Mouse (Mus musculus) testis, adult 2 months (tissue): ENCODE measurements around the gene Gzme. TPM values are rescaled to one million over a fixed set of nuclear protein-coding genes. Genes with fewer than 3 reads are reported as not detected.
"Not testable (repeated sequence)": the region's sequence is repeated elsewhere in the genome, so short reads cannot be mapped to it uniquely, and the experiment has no call there.

Experiments
- H3K27ac ChIP-seq: fragments of 200-500 bp; 2 replicates; pipeline ENCODE4 v1.5.1; 2012; ENCODE audit warnings: low read depth, low read length; ENCODE audit not compliant: control insufficient read depth, insufficient read depth
- H3K27me3 ChIP-seq: fragments of 200-500 bp; 2 replicates; pipeline ENCODE4 v1.6.1; 2012; ENCODE audit warnings: mild to moderate bottlenecking, low read length, moderate library complexity; ENCODE audit not compliant: control insufficient read depth, insufficient read depth
- H3K36me3 ChIP-seq: fragments of 200-500 bp; 2 replicates; pipeline ENCODE4 v1.6.1; 2012; ENCODE audit warnings: mild to moderate bottlenecking, low read length; ENCODE audit not compliant: control insufficient read depth, insufficient read depth
- H3K4me1 ChIP-seq: fragments of 200-500 bp; 2 replicates; pipeline ENCODE4 v1.6.1; 2012; ENCODE audit warnings: low read length; ENCODE audit not compliant: control insufficient read depth, insufficient read depth
- H3K4me3 ChIP-seq: fragments of 200-500 bp; 2 replicates; pipeline ENCODE4 v1.5.1; 2012; ENCODE audit warnings: low read depth, mild to moderate bottlenecking, low read length, moderate library complexity, mixed read lengths; ENCODE audit not compliant: control insufficient read depth
- CTCF ChIP-seq: fragments of 200-500 bp; IDR thresholded peaks from 2 replicates; pipeline ENCODE4 v1.5.1; 2012; ENCODE audit warnings: low read depth, mild to moderate bottlenecking, inconsistent platforms, low read length, moderate library complexity; ENCODE audit not compliant: control insufficient read depth, insufficient read depth, insufficient replicate concordance
- POLR2A ChIP-seq: fragments of 200-500 bp; IDR thresholded peaks from 2 replicates; pipeline ENCODE4 v1.6.1; 2012; ENCODE audit warnings: low read depth, mild to moderate bottlenecking, inconsistent platforms, low read length, moderate library complexity; ENCODE audit not compliant: control insufficient read depth
- polyA plus RNA-seq: library from polyadenylated mRNA; depleted of rRNA; stranded (reverse); fragments of >200 nt; gene quantifications from 2 replicates; pipeline ENCODE4 v1.2.3, GENCODE M21; 2012; rRNA removed

The Gzme gene
- not detected in 2 replicates for polyA plus RNA-seq

GRCm38 (mm10) chr14:56120525-56120924 is at the start of gene Gzme:
Gene Gzme (minus strand): TSS chr14:56120625.
- no peaks in the 10 kb centered on the region for H3K36me3 ChIP-seq
- no peaks in the 10 kb centered on the region for H3K4me1 ChIP-seq
- no peaks in the 10 kb centered on the region for H3K27me3 ChIP-seq
- no peak within 1 kb of the TSS for H3K4me3 ChIP-seq
- no peak within 1 kb of the TSS for H3K27ac ChIP-seq
- no peak for TF ChIP-seq CTCF
- no peak for TF ChIP-seq POLR2A

GRCm38 (mm10) chr14:56168009-56168408 is 47.6 kb upstream of the Gzme start:
- TF ChIP-seq POLR2A, result no peak
- TF ChIP-seq CTCF, result no peak
- H3K27ac ChIP-seq, result no peak overlapping the region
- no peaks in the 10 kb centered on the region for H3K36me3 ChIP-seq
- H3K4me3 ChIP-seq, result no peak overlapping the region
- no peaks in the 10 kb centered on the region for H3K27me3 ChIP-seq
- no peaks in the 10 kb centered on the region for H3K4me1 ChIP-seq

- no peak overlapping the region for H3K4me3 ChIP-seq
- H3K36me3 ChIP-seq, result no peaks in the 10 kb centered on the region
- H3K27me3 ChIP-seq, result no peaks in the 10 kb centered on the region
- no peaks in the 10 kb centered on the region for H3K4me1 ChIP-seq
- H3K27ac ChIP-seq, result no peak overlapping the region
- TF ChIP-seq POLR2A (no peak), CTCF (no peak)
Observed at GRCm38 (mm10) chr14:56162109-56162508, 41.7 kb upstream of the Gzme start.

- H3K4me1 ChIP-seq, H3K27me3 ChIP-seq: not testable (repeated sequence)
Observed at GRCm38 (mm10) chr14:56159479-56159878, 39.1 kb upstream of the Gzme start, which contains the start of gene Gzmg. Gene Gzmg (minus strand): TSS chr14:56159579.

GRCm38 (mm10) chr14:56155340-56155739 is 34.9 kb upstream of the Gzme start:
- Histone ChIP-seq H3K36me3 (no peaks in the 10 kb centered on the region), H3K27me3 (no peaks in the 10 kb centered on the region), H3K27ac (no peak overlapping the region), H3K4me3 (no peak overlapping the region), H3K4me1 (no peaks in the 10 kb centered on the region)
- TF ChIP-seq CTCF, result peak; percentile 7; the same call in 1 of the 2 replicates
- no peak for TF ChIP-seq POLR2A

More at GRCm38 (mm10) chr14:56159479-56159878, 39.1 kb upstream of the Gzme start, which contains the start of gene Gzmg:
- not testable (repeated sequence) for H3K27ac ChIP-seq, H3K36me3 ChIP-seq, H3K4me3 ChIP-seq

GRCm38 (mm10) chr14:56133675-56134074 is 13.2 kb upstream of the Gzme start:
- H3K27ac ChIP-seq, H3K4me3 ChIP-seq, H3K36me3 ChIP-seq, H3K27me3 ChIP-seq, H3K4me1 ChIP-seq: not testable (repeated sequence)

GRCm38 (mm10) chr14:56132508-56132907 is 12.1 kb upstream of the Gzme start, which contains the start of gene Gzmd:
Gene Gzmd (minus strand): TSS chr14:56132608.
- not testable (repeated sequence) for H3K36me3 ChIP-seq, H3K27me3 ChIP-seq, H3K4me3 ChIP-seq, H3K4me1 ChIP-seq, H3K27ac ChIP-seq

GRCm38 (mm10) chr14:56128341-56128740 is 7.9 kb upstream of the Gzme start:
- TF ChIP-seq CTCF (no peak), POLR2A (no peak)

GRCm38 (mm10) chr14:56123516-56123915 is 3.1 kb upstream of the Gzme start:
- H3K4me3 ChIP-seq, result no peak overlapping the region
- H3K27ac ChIP-seq, result no peak overlapping the region
- H3K4me1 ChIP-seq, result no peaks in the 10 kb centered on the region
- TF ChIP-seq POLR2A, result no peak
- TF ChIP-seq CTCF, result no peak
- no peaks in the 10 kb centered on the region for H3K27me3 ChIP-seq
- H3K36me3 ChIP-seq, result no peaks in the 10 kb centered on the region

More at GRCm38 (mm10) chr14:56128341-56128740, 7.9 kb upstream of the Gzme start:
- Histone ChIP-seq H3K27ac (no peak overlapping the region), H3K4me1 (no peaks in the 10 kb centered on the region), H3K36me3 (no peaks in the 10 kb centered on the region), H3K27me3 (no peaks in the 10 kb centered on the region), H3K4me3 (no peak overlapping the region)

- H3K36me3 ChIP-seq, H3K4me1 ChIP-seq, H3K27ac ChIP-seq, H3K27me3 ChIP-seq: not testable (repeated sequence)
- 0 out of 2 replicates have a peak overlapping the region, but pooled peaks have one; percentile 7 for H3K4me3 ChIP-seq
Observed at GRCm38 (mm10) chr14:56115531-56116310, 4.7 kb downstream of the Gzme start.
